Mouse (Mus musculus) heart, embryonic 11.5 days (tissue): ENCODE results near the gene Islr. TPM values are rescaled to one million over a fixed set of nuclear protein-coding genes. Genes with fewer than 3 reads are reported as not detected.

Experiments
- ATAC-seq: fragments of 200-750 bp; cut with Nextera tagmentation; replicated peaks from 2 replicates; pipeline ENCODE4 v1.8.0; 2017; ENCODE audit warnings: moderate library complexity; ENCODE audit not compliant: insufficient number of reproducible peaks, low FRiP score, low TSS enrichment
- H3K27ac ChIP-seq: fragments of 300-500 bp; sonication (generic); 2 replicates; pipeline ENCODE4 v1.5.1; 2014; ENCODE audit warnings: mild to moderate bottlenecking, low read depth, low read length
- H3K27me3 ChIP-seq: fragments of 300-500 bp; sonication (generic); 2 replicates; pipeline ENCODE4 v1.6.1; 2014; ENCODE audit warnings: mild to moderate bottlenecking, low read length, mixed read lengths; ENCODE audit not compliant: control insufficient read depth, insufficient read depth
- H3K36me3 ChIP-seq: fragments of 300-500 bp; sonication (generic); 2 replicates; pipeline ENCODE4 v1.6.1; 2014; ENCODE audit warnings: mild to moderate bottlenecking, low read length, moderate library complexity, mixed read lengths; ENCODE audit not compliant: control insufficient read depth, insufficient read depth
- H3K4me1 ChIP-seq: fragments of 300-500 bp; sonication (generic); 2 replicates; pipeline ENCODE4 v1.6.1; 2014; ENCODE audit warnings: low read length; ENCODE audit not compliant: control insufficient read depth, insufficient read depth
- H3K4me2 ChIP-seq: fragments of 300-500 bp; sonication (generic); 2 replicates; pipeline ENCODE4 v1.6.1; 2014; ENCODE audit warnings: mild to moderate bottlenecking, moderate library complexity
- H3K4me3 ChIP-seq: fragments of 300-500 bp; sonication (generic); 2 replicates; pipeline ENCODE4 v1.5.1; 2014; ENCODE audit warnings: low read depth, low read length
- H3K9ac ChIP-seq: fragments of 300-500 bp; sonication (generic); 2 replicates; pipeline ENCODE4 v1.6.1; 2014; ENCODE audit warnings: mild to moderate bottlenecking, low read depth, low read length, moderate library complexity
- H3K9me3 ChIP-seq: fragments of 300-500 bp; sonication (generic); replicated peaks from 2 replicates; pipeline ENCODE4 v1.6.1; 2016; ENCODE audit warnings: low read length; ENCODE audit not compliant: control insufficient read depth
- WGBS: fragments of 180-500 bp; shearing (Covaris S2); extraction: QIAGEN DNeasy Blood & Tissue Kit; methylation state at CpG from one replicate; pipeline ENCODE4 v1.1.7; 2014; ENCODE audit not compliant: insufficient replicate concordance; 5-methylcytosine and 5-hydroxymethylcytosine counted together
- polyA plus RNA-seq: library from polyadenylated mRNA; unstranded; fragments of >200 nt; fragmentation: Nextera tagmentation; extraction: Ambion mirVana; gene quantifications from 2 replicates; pipeline ENCODE4 v1.2.1, GENCODE M21; 2014

The Islr gene
- polyA plus RNA-seq, 1 experiment from 2014 or later = 5.5 TPM

GRCm38 (mm10) chr9:58228777-58229466 lies 24.8 kb upstream of the Islr start:
- H3K4me2 ChIP-seq = no peak overlapping the region
- no peak for ATAC-seq
- H3K9me3 ChIP-seq = no peaks in the 10 kb centered on the region
- no peak overlapping the region for H3K4me3 ChIP-seq
- no peak overlapping the region for H3K27ac ChIP-seq
- H3K4me1 ChIP-seq = peaks cover 11% of the 10 kb centered on the region
- no peak overlapping the region for H3K9ac ChIP-seq
- H3K36me3 ChIP-seq = peaks cover 25% of the 10 kb centered on the region
- H3K27me3 ChIP-seq = no peaks in the 10 kb centered on the region
- WGBS = 92% methylated on average over 9 of the region's 9 CpGs

GRCm38 (mm10) chr9:58225915-58226913 lies 22.1 kb upstream of the Islr start:
- H3K27me3 ChIP-seq = no peaks in the 10 kb centered on the region
- 55% methylated on average over 9 of the region's 9 CpGs for WGBS
- H3K27ac ChIP-seq = no peak overlapping the region
- 0 out of 2 replicates have a peak overlapping the region, but pooled peaks have one; percentile 16 for H3K9ac ChIP-seq
- no peak overlapping the region for H3K4me3 ChIP-seq
- peaks cover 32% of the 10 kb centered on the region for H3K36me3 ChIP-seq
- ATAC-seq = no peak
- no peaks in the 10 kb centered on the region for H3K4me1 ChIP-seq
- H3K9me3 ChIP-seq = no peaks in the 10 kb centered on the region
- no peak overlapping the region for H3K4me2 ChIP-seq

GRCm38 (mm10) chr9:58224356-58224755 lies 20.2 kb upstream of the Islr start:
- H3K4me3 ChIP-seq = no peak overlapping the region
- 86% methylated on average over 2 of the region's 2 CpGs for WGBS
- H3K27ac ChIP-seq = no peak overlapping the region
- no peaks in the 10 kb centered on the region for H3K4me1 ChIP-seq
- H3K9me3 ChIP-seq = no peaks in the 10 kb centered on the region
- peaks cover 21% of the 10 kb centered on the region for H3K36me3 ChIP-seq
- ATAC-seq = no peak
- no peaks in the 10 kb centered on the region for H3K27me3 ChIP-seq
- H3K9ac ChIP-seq = no peak overlapping the region
- H3K4me2 ChIP-seq = no peak overlapping the region

- no peak overlapping the region for H3K9ac ChIP-seq
- peaks cover 6% of the 10 kb centered on the region for H3K36me3 ChIP-seq
- H3K4me2 ChIP-seq = no peak overlapping the region
- 69% methylated on average over 24 of the region's 24 CpGs for WGBS
- ATAC-seq = no peak
- H3K27ac ChIP-seq = no peak overlapping the region
- no peaks in the 10 kb centered on the region for H3K27me3 ChIP-seq
- no peaks in the 10 kb centered on the region for H3K4me1 ChIP-seq
- no peak overlapping the region for H3K4me3 ChIP-seq
- no peaks in the 10 kb centered on the region for H3K9me3 ChIP-seq
These were observed 16.3 kb upstream of the Islr start for GRCm38 (mm10) chr9:58220218-58220903.

GRCm38 (mm10) chr9:58218539-58218938 lies 14.4 kb upstream of the Islr start:
- Histone ChIP-seq H3K36me3 (peaks cover 6% of the 10 kb centered on the region), H3K4me3 (no peak overlapping the region), H3K27ac (no peak overlapping the region), H3K27me3 (no peaks in the 10 kb centered on the region), H3K9me3 (no peaks in the 10 kb centered on the region), H3K4me2 (no peak overlapping the region), H3K4me1 (peaks cover 10% of the 10 kb centered on the region), H3K9ac (no peak overlapping the region)
- 79% methylated on average over 3 of the region's 3 CpGs for WGBS
- ATAC-seq = no peak

GRCm38 (mm10) chr9:58216402-58216801 lies 12.3 kb upstream of the Islr start:
- Histone ChIP-seq H3K4me3 (no peak overlapping the region), H3K9me3 (no peaks in the 10 kb centered on the region), H3K36me3 (peaks cover 1% of the 10 kb centered on the region), H3K27ac (no peak overlapping the region), H3K9ac (no peak overlapping the region), H3K4me1 (peaks cover 16% of the 10 kb centered on the region), H3K4me2 (no peak overlapping the region), H3K27me3 (no peaks in the 10 kb centered on the region)
- no peak for ATAC-seq
- WGBS = 54% methylated on average over 6 of the region's 6 CpGs

GRCm38 (mm10) chr9:58214519-58215180 lies 10.5 kb upstream of the Islr start:
- H3K36me3 ChIP-seq = no peaks in the 10 kb centered on the region
- no peaks in the 10 kb centered on the region for H3K9me3 ChIP-seq
- 56% methylated on average over 8 of the region's 8 CpGs for WGBS
- H3K4me2 ChIP-seq = no peak overlapping the region
- H3K27me3 ChIP-seq = no peaks in the 10 kb centered on the region
- no peak overlapping the region for H3K4me3 ChIP-seq
- H3K4me1 ChIP-seq = peaks cover 28% of the 10 kb centered on the region
- H3K9ac ChIP-seq = no peak overlapping the region
- no peak overlapping the region for H3K27ac ChIP-seq
- no peak for ATAC-seq

GRCm38 (mm10) chr9:58213865-58214264 lies 9.8 kb upstream of the Islr start:
- no peak for ATAC-seq
- Histone ChIP-seq H3K4me2 (no peak overlapping the region), H3K36me3 (no peaks in the 10 kb centered on the region), H3K27ac (no peak overlapping the region), H3K9ac (no peak overlapping the region), H3K27me3 (no peaks in the 10 kb centered on the region), H3K4me1 (peaks cover 28% of the 10 kb centered on the region), H3K9me3 (no peaks in the 10 kb centered on the region), H3K4me3 (no peak overlapping the region)
- 18% methylated on average over 5 of the region's 5 CpGs for WGBS
